Mouse (Mus musculus): ENCODE data around the gene Tmprss15.
A peak's percentile ranks its signal among the peaks of the same experiment; 100 is the strongest.

Tmprss15 gene

GRCm38 (mm10) chr16:78922644-78923043, 168.3 kb downstream of the Tmprss15 start:
- DNase-seq (ENCODE audit: low read depth, low spot score) = peak; percentile 1
